Comparison of ENCODE assay signal across 11 mouse cellular contexts in the genomic region with DNA sequence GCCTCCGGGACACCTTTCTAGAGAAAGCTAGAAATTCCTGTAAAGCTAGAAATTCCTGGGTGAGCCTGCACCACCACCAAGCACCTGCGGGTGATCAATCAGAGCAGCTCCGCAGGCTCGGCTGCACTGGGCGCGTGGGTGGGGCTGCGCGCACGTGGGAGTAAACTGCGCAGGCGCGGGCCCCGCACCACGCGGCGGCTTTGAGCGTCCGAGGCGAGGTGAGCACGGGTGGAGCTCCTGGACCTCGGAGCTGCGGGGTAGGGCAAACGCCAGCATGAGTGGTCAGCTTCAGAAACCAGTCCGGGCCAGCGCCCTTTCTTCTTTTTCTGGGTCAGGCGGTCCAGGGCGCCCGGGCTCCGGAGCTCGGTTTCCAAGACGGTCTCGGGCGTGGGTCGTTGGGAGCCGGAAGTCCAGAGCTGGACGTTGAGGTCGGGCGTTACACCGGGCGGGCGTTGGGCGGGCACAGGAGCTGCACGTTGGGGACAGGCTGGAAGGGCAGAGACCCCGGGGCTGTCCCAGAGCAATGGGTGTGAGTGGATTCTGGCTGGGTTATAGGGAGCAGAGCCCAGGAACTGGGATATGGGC. TPM values are rescaled to one million over a fixed set of nuclear protein-coding genes. Genes with fewer than 3 reads are reported as not detected.
DNase-seq lines count a peak whose midpoint lies in the region; ATAC-seq and TF ChIP-seq lines count a peak whose summit lies in the region.
"Had no signal": no experiment of that assay in that cellular context is flagged by ENCODE, and none has a peak within 500 bp of the region (broad histone marks: within the 10 kb centered on the region; RNA-seq: fewer than 3 reads in every experiment).

Tdrd1 (plus strand) TSS at position 163 of the 585 bp plus-strand sequence.

- no peak for DNase-seq in kidney, adult 2 months
- peak; percentile 36 for DNase-seq in embryonic facial prominence, embryonic 10.5 days (ENCODE audit: low spot score)
- peak; percentile 28 for DNase-seq in hindbrain, embryonic 11.5 days (ENCODE audit: low spot score)
- DNase-seq in midbrain, postnatal 0 days (ENCODE audit: low spot score), result no peak
- DNase-seq in ovary, postnatal 36 days (ENCODE audit: low spot score), result no peak
- DNase-seq: cerebellum, postnatal 10 days; kidney, adult 11 months had no signal

- 0 out of 2 replicates have a peak within 1 kb of the TSS, but pooled peaks have one; percentile 23 for H3K9ac ChIP-seq in kidney, embryonic 16.5 days (replicated peaks; ENCODE audit: low read length)
- no peak within 1 kb of the TSS for H3K9ac ChIP-seq in hindbrain, embryonic 11.5 days (ENCODE audit: low read depth, low read length)
- H3K9ac ChIP-seq in midbrain, postnatal 0 days (replicated peaks; ENCODE audit: low read length, poor library complexity, severe bottlenecking), result no peak within 1 kb of the TSS

- peaks cover 6% of the 10 kb centered on the region for H3K4me1 ChIP-seq in kidney, embryonic 16.5 days (ENCODE audit: insufficient read depth, low read length)
- H3K4me1 ChIP-seq in kidney, adult 2 months (ENCODE audit: control insufficient read depth, insufficient read depth, low read length), result peaks cover 11% of the 10 kb centered on the region; the same call in 1 of the 2 replicates
- peaks cover 14% of the 10 kb centered on the region for H3K4me1 ChIP-seq in embryonic facial prominence, embryonic 10.5 days
- no peaks in the 10 kb centered on the region for H3K4me1 ChIP-seq in hindbrain, embryonic 11.5 days (replicated peaks; ENCODE audit: control insufficient read depth, insufficient read depth, low read length)
- 0 out of 2 replicates have a peak, but pooled peaks cover under 1% of the 10 kb centered on the region for H3K4me1 ChIP-seq in midbrain, postnatal 0 days (ENCODE audit: insufficient read depth, low read length)

- H3K9me3 ChIP-seq in kidney, embryonic 16.5 days (ENCODE audit: low read length), result no peaks in the 10 kb centered on the region
- no peaks in the 10 kb centered on the region; the same call in 1 of the 2 replicates for H3K9me3 ChIP-seq in embryonic facial prominence, embryonic 10.5 days
- H3K9me3 ChIP-seq in hindbrain, embryonic 11.5 days (ENCODE audit: control insufficient read depth, low read length), result no peaks in the 10 kb centered on the region
- no peaks in the 10 kb centered on the region for H3K9me3 ChIP-seq in midbrain, postnatal 0 days (ENCODE audit: low read length)

- no peak for ATAC-seq in kidney, embryonic 16.5 days (ENCODE audit: low FRiP score, low TSS enrichment)
- no peak for ATAC-seq in hindbrain, embryonic 11.5 days (ENCODE audit: low FRiP score)
- ATAC-seq in midbrain, postnatal 0 days (ENCODE audit: low FRiP score), result no peak
- ATAC-seq in inflammation-experienced regulatory T-cells, adult 6 months, result no peak
- ATAC-seq in cerebellum, adult (ENCODE audit: insufficient number of reproducible peaks, low FRiP score, low TSS enrichment), result no peak

- no peaks in the 10 kb centered on the region for H3K27me3 ChIP-seq in kidney, embryonic 16.5 days (ENCODE audit: insufficient read depth, low read length)
- H3K27me3 ChIP-seq in kidney, adult 2 months (replicated peaks; ENCODE audit: control insufficient read depth, insufficient read depth, low read length), result no peaks in the 10 kb centered on the region
- peaks cover 31% of the 10 kb centered on the region for H3K27me3 ChIP-seq in embryonic facial prominence, embryonic 10.5 days (replicated peaks; ENCODE audit: low read depth, poor library complexity, severe bottlenecking)
- no peaks in the 10 kb centered on the region for H3K27me3 ChIP-seq in hindbrain, embryonic 11.5 days (ENCODE audit: control insufficient read depth, insufficient read depth, low read length)
- peaks cover 2% of the 10 kb centered on the region; the same call in 1 of the 2 replicates for H3K27me3 ChIP-seq in midbrain, postnatal 0 days (ENCODE audit: insufficient read depth, low read length)

- TF ChIP-seq POLR2A in kidney, adult 2 months (IDR thresholded peaks at IDR 0.05; ENCODE audit: low read depth, low read length), result no peak

- TF ChIP-seq CTCF in kidney, adult 2 months (conservative IDR thresholded peaks at IDR 0.05; ENCODE audit: insufficient read depth, insufficient read length, low read depth, low read length), result no peak
- TF ChIP-seq CTCF in midbrain, postnatal 0 days (IDR thresholded peaks at IDR 0.05), result 0 out of 2 replicates have a peak, but pooled peaks have one; percentile 9

- peak within 1 kb of the TSS; percentile 25 for H3K4me3 ChIP-seq in kidney, embryonic 16.5 days (ENCODE audit: low read length)
- H3K4me3 ChIP-seq in kidney, adult 2 months (ENCODE audit: insufficient read depth, low read depth, low read length), result no peak within 1 kb of the TSS
- H3K4me3 ChIP-seq in embryonic facial prominence, embryonic 10.5 days, result peak within 1 kb of the TSS; percentile 31
- H3K4me3 ChIP-seq in hindbrain, embryonic 11.5 days (ENCODE audit: low read depth, low read length), result no peak within 1 kb of the TSS
- H3K4me3 ChIP-seq in midbrain, postnatal 0 days (ENCODE audit: low read depth, low read length), result no peak within 1 kb of the TSS

- no peaks in the 10 kb centered on the region for H3K36me3 ChIP-seq in kidney, embryonic 16.5 days (ENCODE audit: insufficient read depth, low read length)
- H3K36me3 ChIP-seq in kidney, adult 2 months (ENCODE audit: control insufficient read depth, insufficient read depth, low read length), result no peaks in the 10 kb centered on the region
- H3K36me3 ChIP-seq in embryonic facial prominence, embryonic 10.5 days (replicated peaks), result no peaks in the 10 kb centered on the region
- H3K36me3 ChIP-seq in hindbrain, embryonic 11.5 days (ENCODE audit: control insufficient read depth, insufficient read depth, low read length), result no peaks in the 10 kb centered on the region
- no peaks in the 10 kb centered on the region for H3K36me3 ChIP-seq in midbrain, postnatal 0 days (ENCODE audit: insufficient read depth, low read length)

- 63% methylated on average over 44 of the region's 44 CpGs for WGBS in kidney, embryonic 16.5 days
- WGBS in kidney, adult 2 months, result 63% methylated on average over 44 of the region's 44 CpGs
- WGBS in embryonic facial prominence, embryonic 10.5 days, result 62% methylated on average over 44 of the region's 44 CpGs
- WGBS in hindbrain, embryonic 11.5 days, result 63% methylated on average over 44 of the region's 44 CpGs
- WGBS in midbrain, postnatal 0 days, result 69% methylated on average over 44 of the region's 44 CpGs

- H3K4me2 ChIP-seq in kidney, embryonic 16.5 days (replicated peaks; ENCODE audit: low read depth, low read length), result peak within 1 kb of the TSS; percentile 41
- no peak within 1 kb of the TSS for H3K4me2 ChIP-seq in hindbrain, embryonic 11.5 days (replicated peaks; ENCODE audit: low read depth, low read length)
- H3K4me2 ChIP-seq in midbrain, postnatal 0 days (ENCODE audit: low read depth, low read length, poor library complexity, severe bottlenecking), result peak within 1 kb of the TSS; percentile 22

- H3K27ac ChIP-seq in kidney, embryonic 16.5 days (ENCODE audit: low read length), result no peak within 1 kb of the TSS
- no peak within 1 kb of the TSS for H3K27ac ChIP-seq in kidney, adult 2 months (ENCODE audit: insufficient read depth, low read depth, low read length)
- H3K27ac ChIP-seq in embryonic facial prominence, embryonic 10.5 days (replicated peaks), result 0 out of 2 replicates have a peak within 1 kb of the TSS, but pooled peaks have one; percentile 35
- H3K27ac ChIP-seq in hindbrain, embryonic 11.5 days (ENCODE audit: low read depth, low read length), result no peak within 1 kb of the TSS
- H3K27ac ChIP-seq in midbrain, postnatal 0 days (ENCODE audit: low read depth, low read length), result no peak within 1 kb of the TSS

RNA-seq across cellular contexts. Expression of gene Tdrd1, which starts in this region (rescaled TPM):
- polyA plus RNA-seq in kidney, embryonic 16.5 days (2015; fragmentation: Nextera tagmentation; extraction: Ambion mirVana), result 1.00 and 1.1 TPM in 2 replicates
- polyA plus RNA-seq in kidney, adult 2 months (2012; rRNA removed), result 0.02 and 0.03 TPM in 2 replicates
- 0.60 and 0.88 TPM in 2 replicates for polyA plus RNA-seq in embryonic facial prominence, embryonic 10.5 days (2016; fragmentation: Nextera tagmentation; extraction: Ambion mirVana)
- polyA plus RNA-seq in hindbrain, embryonic 11.5 days (2014; fragmentation: Nextera tagmentation; extraction: Ambion mirVana), result 0.68 and 0.95 TPM in 2 replicates
- 0.85 and 0.99 TPM in 2 replicates for total RNA-seq in midbrain, postnatal 0 days (2014; rRNA removed)
- polyA plus RNA-seq in midbrain, postnatal 0 days (2015; fragmentation: Nextera tagmentation; extraction: Ambion mirVana), result 0.52 and 0.88 TPM in 2 replicates
- polyA plus RNA-seq in inflammation-experienced regulatory T-cells, adult 6 months (2017; shearing (Covaris generic)), result not detected
- total RNA-seq: neutrophil, adult 5-6 weeks had no signal

Comparison
In these comparisons a context has a peak if more than half of its experiments do, and no peak if none do; other contexts are left out.
1. Peak in DNase-seq, H3K4me3 ChIP-seq and H3K27ac ChIP-seq in embryonic facial prominence, embryonic 10.5 days; RNA of the gene not detected or under 1 TPM.
2. Peak in DNase-seq in hindbrain, embryonic 11.5 days; RNA of the gene not detected or under 1 TPM.